Mouse (Mus musculus): Measurements from ENCODE around the gene Mrgprx1. TPM values are rescaled to one million over a fixed set of nuclear protein-coding genes. Genes with fewer than 3 reads are reported as not detected.

Gene Mrgprx1
- polyA plus RNA-seq, 1 experiment from 2014 or later = not detected

Other genes with a start within 250 kb of the Mrgprx1 start
- not detected in 2 replicates for gene Mrgpra4, start 45.5 kb downstream of the Mrgprx1 start, polyA plus RNA-seq (2014; fragmentation: Nextera tagmentation; extraction: Ambion mirVana)
- not detected in 2 replicates for gene Mrgprb5, start 141.4 kb upstream of the Mrgprx1 start, polyA plus RNA-seq (2014; fragmentation: Nextera tagmentation; extraction: Ambion mirVana)
- gene Mrgprb4, start 171.7 kb upstream of the Mrgprx1 start, polyA plus RNA-seq (2014; fragmentation: Nextera tagmentation; extraction: Ambion mirVana) = not detected in 2 replicates

Measured in heart, embryonic 14.5 days (tissue).